Mouse (Mus musculus) CH12.LX (cell line): ENCODE results near the gene Zfp324.

Source experiments
- BHLHE40 ChIP-seq: IDR thresholded peaks from 2 replicates; pipeline ENCODE4 v1.6.1; 2011; ENCODE audit warnings: mild to moderate bottlenecking, low read depth, low read length, improper control_type of control experiment
- CHD1 ChIP-seq: IDR thresholded peaks from 2 replicates; pipeline ENCODE4 v1.6.1; 2012; ENCODE audit warnings: low read depth, low read length, improper control_type of control experiment, inconsistent platforms
- CTCF ChIP-seq, 2 experiments: IDR thresholded peaks in 1 of 2; conservative IDR thresholded peaks in 1 of 2; 2 replicates each; pipeline ENCODE4 v1.5.1; 2011 to 2012; ENCODE audit warnings: low read depth in 2 of 2, low read length in 2 of 2, improper control_type of control experiment in 1 of 2, inconsistent platforms in 1 of 2, mild to moderate bottlenecking in 1 of 2, moderate library complexity in 1 of 2
- GABPA ChIP-seq: IDR thresholded peaks from 2 replicates; pipeline ENCODE4 v1.6.1; 2012; ENCODE audit warnings: low read depth, low read length, improper control_type of control experiment, inconsistent platforms; ENCODE audit not compliant: insufficient replicate concordance
- MAX ChIP-seq: IDR thresholded peaks from 2 replicates; pipeline ENCODE4 v1.6.1; 2011; ENCODE audit warnings: low read length, improper control_type of control experiment
- NELFE ChIP-seq: IDR thresholded peaks from 2 replicates; pipeline ENCODE4 v1.6.1; 2011; ENCODE audit warnings: low read depth, low read length, improper control_type of control experiment
- POLR2A ChIP-seq: IDR thresholded peaks from 2 replicates; pipeline ENCODE4 v1.6.1; 2011; ENCODE audit warnings: low read depth, mild to moderate bottlenecking, improper control_type of control experiment, low read length
- SIN3A ChIP-seq: IDR thresholded peaks from 2 replicates; pipeline ENCODE4 v1.6.1; 2012; ENCODE audit warnings: low read length, improper control_type of control experiment, inconsistent platforms
- SMC3 ChIP-seq: IDR thresholded peaks from 2 replicates; pipeline ENCODE4 v1.6.1; 2011; ENCODE audit warnings: low read depth, low read length, improper control_type of control experiment
- TBP ChIP-seq: conservative IDR thresholded peaks from 2 replicates; pipeline ENCODE4 v1.6.1; 2011; ENCODE audit warnings: low read depth, low read length, improper control_type of control experiment
- ZC3H11A ChIP-seq: IDR thresholded peaks from 2 replicates; pipeline ENCODE4 v1.6.1; 2012; ENCODE audit warnings: low read depth, mild to moderate bottlenecking, inconsistent platforms, low read length, improper control_type of control experiment
- ZNF384 ChIP-seq: IDR thresholded peaks from 2 replicates; pipeline ENCODE4 v1.6.1; 2012; ENCODE audit warnings: low read depth, low read length, improper control_type of control experiment, inconsistent platforms

DNA sequence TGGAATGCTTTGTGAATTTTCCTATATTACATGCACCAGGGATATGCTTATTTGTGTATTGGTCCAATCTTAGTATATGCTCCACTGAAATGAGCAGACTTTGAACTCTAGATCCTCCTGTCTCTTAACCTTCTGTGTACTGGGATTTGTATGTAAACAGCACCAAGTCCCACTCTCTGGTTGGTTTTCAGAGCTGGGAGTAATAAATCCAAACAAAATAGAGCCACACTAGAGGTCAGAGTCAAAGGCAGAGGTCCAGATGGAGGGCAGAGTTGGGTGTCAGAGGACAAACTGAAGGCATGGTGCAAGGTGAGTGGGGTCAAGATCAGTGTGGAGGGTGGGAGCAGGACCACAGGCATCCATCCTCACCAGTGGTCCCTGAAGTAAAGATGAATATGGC, 30.2 kb downstream of the Zfp324 start:
- no peak for TF ChIP-seq SIN3A
- TF ChIP-seq CTCF (conservative IDR thresholded peaks at IDR 0.05 in 1 of 2, IDR thresholded peaks at IDR 0.05 in 1 of 2; ENCODE audit: low read depth in 2 of 2, low read length in 2 of 2), result no peak
- no peak for TF ChIP-seq ZC3H11A
- no peak for TF ChIP-seq GABPA
- no peak for TF ChIP-seq POLR2A
- TF ChIP-seq TBP, result no peak
- TF ChIP-seq BHLHE40, result no peak
- TF ChIP-seq CHD1, result no peak
- no peak for TF ChIP-seq MAX
- TF ChIP-seq SMC3, result no peak
- no peak for TF ChIP-seq ZNF384
- no peak for TF ChIP-seq NELFE
